Mouse (Mus musculus): ENCODE results near the gene Dgke. TPM values are rescaled to one million over a fixed set of nuclear protein-coding genes. Genes with fewer than 3 reads are reported as not detected.

The Dgke gene
- polyA plus RNA-seq (2014; fragmentation: Nextera tagmentation; extraction: Ambion mirVana), result 17.7 and 19.9 TPM in 2 replicates

GRCm38 (mm10) chr11:89066750-89067149, at the start of gene Dgke:
Gene Dgke, minus strand, starts transcription at chr11:89066850.
- ATAC-seq (ENCODE audit: low read depth), result no peak
- no peaks in the 10 kb centered on the region for H3K4me1 ChIP-seq (ENCODE audit: control insufficient read depth, insufficient read depth, low read length)
- H3K4me2 ChIP-seq (ENCODE audit: low read depth, low read length), result no peak within 1 kb of the TSS
- no peak within 1 kb of the TSS for H3K27ac ChIP-seq (ENCODE audit: low read depth, low read length)
- 96% methylated on average over 1 of the region's 1 CpGs for WGBS
- no peak within 1 kb of the TSS for H3K9ac ChIP-seq (replicated peaks; ENCODE audit: low read depth, low read length)
- H3K4me3 ChIP-seq (ENCODE audit: low read depth, low read length), result no peak within 1 kb of the TSS
- no peaks in the 10 kb centered on the region for H3K36me3 ChIP-seq (ENCODE audit: control insufficient read depth, insufficient read depth, low read length)
- no peaks in the 10 kb centered on the region for H3K27me3 ChIP-seq (ENCODE audit: control insufficient read depth, insufficient read depth, low read length)
- no peaks in the 10 kb centered on the region for H3K9me3 ChIP-seq (ENCODE audit: control insufficient read depth, low read length)

- no peak overlapping the region for H3K4me2 ChIP-seq (ENCODE audit: low read depth, low read length)
- H3K27ac ChIP-seq (ENCODE audit: low read depth, low read length), result no peak overlapping the region
- no peak for ATAC-seq (ENCODE audit: low read depth)
- no peak overlapping the region for H3K9ac ChIP-seq (replicated peaks; ENCODE audit: low read depth, low read length)
- H3K9me3 ChIP-seq (ENCODE audit: control insufficient read depth, low read length), result no peaks in the 10 kb centered on the region
- no peak overlapping the region for H3K4me3 ChIP-seq (ENCODE audit: low read depth, low read length)
- H3K27me3 ChIP-seq (ENCODE audit: control insufficient read depth, insufficient read depth, low read length), result no peaks in the 10 kb centered on the region
- no peaks in the 10 kb centered on the region for H3K4me1 ChIP-seq (ENCODE audit: control insufficient read depth, insufficient read depth, low read length)
- no peaks in the 10 kb centered on the region for H3K36me3 ChIP-seq (ENCODE audit: control insufficient read depth, insufficient read depth, low read length)
- 13% methylated on average over 12 of the region's 12 CpGs for WGBS
Observed at GRCm38 (mm10) chr11:89107180-89107807, 40.6 kb upstream of the Dgke start.

GRCm38 (mm10) chr11:89105823-89106222, 39.2 kb upstream of the Dgke start:
- WGBS, result 86% methylated on average over 11 of the region's 11 CpGs
- ATAC-seq (ENCODE audit: low read depth), result no peak
- Histone ChIP-seq H3K4me2 (ENCODE audit: low read depth, low read length) (no peak overlapping the region), H3K4me3 (ENCODE audit: low read depth, low read length) (no peak overlapping the region), H3K36me3 (ENCODE audit: control insufficient read depth, insufficient read depth, low read length) (no peaks in the 10 kb centered on the region), H3K27ac (ENCODE audit: low read depth, low read length) (no peak overlapping the region), H3K9me3 (ENCODE audit: control insufficient read depth, low read length) (no peaks in the 10 kb centered on the region), H3K27me3 (ENCODE audit: control insufficient read depth, insufficient read depth, low read length) (no peaks in the 10 kb centered on the region), H3K9ac (replicated peaks; ENCODE audit: low read depth, low read length) (no peak overlapping the region), H3K4me1 (ENCODE audit: control insufficient read depth, insufficient read depth, low read length) (peaks cover 2% of the 10 kb centered on the region; the same call in 1 of the 2 replicates)

- ATAC-seq (ENCODE audit: low read depth), result no peak
- Histone ChIP-seq H3K4me3 (ENCODE audit: low read depth, low read length) (no peak overlapping the region), H3K9ac (replicated peaks; ENCODE audit: low read depth, low read length) (no peak overlapping the region), H3K9me3 (ENCODE audit: control insufficient read depth, low read length) (no peaks in the 10 kb centered on the region), H3K27ac (ENCODE audit: low read depth, low read length) (no peak overlapping the region), H3K4me1 (ENCODE audit: control insufficient read depth, insufficient read depth, low read length) (peaks cover 8% of the 10 kb centered on the region; the same call in 1 of the 2 replicates), H3K27me3 (ENCODE audit: control insufficient read depth, insufficient read depth, low read length) (no peaks in the 10 kb centered on the region), H3K4me2 (ENCODE audit: low read depth, low read length) (no peak overlapping the region), H3K36me3 (ENCODE audit: control insufficient read depth, insufficient read depth, low read length) (no peaks in the 10 kb centered on the region)
- WGBS, result 95% methylated on average over 8 of the region's 8 CpGs
Observed at GRCm38 (mm10) chr11:89105211-89105610, 38.6 kb upstream of the Dgke start.

- no peak overlapping the region for H3K4me2 ChIP-seq (ENCODE audit: low read depth, low read length)
- WGBS, result 94% methylated on average over 14 of the region's 14 CpGs
- ATAC-seq (ENCODE audit: low read depth), result no peak
Observed at GRCm38 (mm10) chr11:89103166-89103565, 36.5 kb upstream of the Dgke start.

GRCm38 (mm10) chr11:89100826-89101321, 34.2 kb upstream of the Dgke start:
- H3K36me3 ChIP-seq (ENCODE audit: control insufficient read depth, insufficient read depth, low read length), result no peaks in the 10 kb centered on the region
- no peaks in the 10 kb centered on the region for H3K27me3 ChIP-seq (ENCODE audit: control insufficient read depth, insufficient read depth, low read length)
- H3K4me1 ChIP-seq (ENCODE audit: control insufficient read depth, insufficient read depth, low read length), result peaks cover 8% of the 10 kb centered on the region; the same call in 1 of the 2 replicates
- no peak overlapping the region for H3K27ac ChIP-seq (ENCODE audit: low read depth, low read length)
- 23% methylated on average over 17 of the region's 17 CpGs for WGBS
- H3K4me3 ChIP-seq (ENCODE audit: low read depth, low read length), result peak overlapping the region; percentile 17
- no peaks in the 10 kb centered on the region for H3K9me3 ChIP-seq (ENCODE audit: control insufficient read depth, low read length)
- peak; percentile 28; the same call in 1 of the 2 replicates for ATAC-seq (ENCODE audit: low read depth)
- peak overlapping the region; percentile 41; the same call in 1 of the 2 replicates for H3K9ac ChIP-seq (replicated peaks; ENCODE audit: low read depth, low read length)
- peak overlapping the region; percentile 48 for H3K4me2 ChIP-seq (ENCODE audit: low read depth, low read length)

More at GRCm38 (mm10) chr11:89103166-89103565, 36.5 kb upstream of the Dgke start:
- Histone ChIP-seq H3K27me3 (ENCODE audit: control insufficient read depth, insufficient read depth, low read length) (no peaks in the 10 kb centered on the region), H3K9me3 (ENCODE audit: control insufficient read depth, low read length) (no peaks in the 10 kb centered on the region), H3K4me1 (ENCODE audit: control insufficient read depth, insufficient read depth, low read length) (peaks cover 8% of the 10 kb centered on the region; the same call in 1 of the 2 replicates), H3K27ac (ENCODE audit: low read depth, low read length) (no peak overlapping the region), H3K4me3 (ENCODE audit: low read depth, low read length) (no peak overlapping the region), H3K36me3 (ENCODE audit: control insufficient read depth, insufficient read depth, low read length) (no peaks in the 10 kb centered on the region), H3K9ac (replicated peaks; ENCODE audit: low read depth, low read length) (no peak overlapping the region)

- Histone ChIP-seq H3K27me3 (ENCODE audit: control insufficient read depth, insufficient read depth, low read length) (no peaks in the 10 kb centered on the region), H3K4me2 (ENCODE audit: low read depth, low read length) (peak overlapping the region; percentile 48), H3K4me3 (ENCODE audit: low read depth, low read length) (peak overlapping the region; percentile 17; the same call in 1 of the 2 replicates), H3K9me3 (ENCODE audit: control insufficient read depth, low read length) (no peaks in the 10 kb centered on the region), H3K36me3 (ENCODE audit: control insufficient read depth, insufficient read depth, low read length) (no peaks in the 10 kb centered on the region), H3K9ac (replicated peaks; ENCODE audit: low read depth, low read length) (0 out of 2 replicates have a peak overlapping the region, but pooled peaks have one; percentile 41), H3K27ac (ENCODE audit: low read depth, low read length) (no peak overlapping the region), H3K4me1 (ENCODE audit: control insufficient read depth, insufficient read depth, low read length) (peaks cover 8% of the 10 kb centered on the region; the same call in 1 of the 2 replicates)
- 2% methylated on average over 9 of the region's 9 CpGs for WGBS
- ATAC-seq (ENCODE audit: low read depth), result peak; percentile 88; the same call in 1 of the 2 replicates
Observed at GRCm38 (mm10) chr11:89100403-89100802, 33.8 kb upstream of the Dgke start.

- 81% methylated on average over 6 of the region's 6 CpGs for WGBS
- H3K4me3 ChIP-seq (ENCODE audit: low read depth, low read length), result no peak overlapping the region
- H3K4me2 ChIP-seq (ENCODE audit: low read depth, low read length), result no peak overlapping the region
- H3K27ac ChIP-seq (ENCODE audit: low read depth, low read length), result no peak overlapping the region
- no peak for ATAC-seq (ENCODE audit: low read depth)
- H3K9ac ChIP-seq (replicated peaks; ENCODE audit: low read depth, low read length), result no peak overlapping the region
- no peaks in the 10 kb centered on the region for H3K36me3 ChIP-seq (ENCODE audit: control insufficient read depth, insufficient read depth, low read length)
- no peaks in the 10 kb centered on the region for H3K27me3 ChIP-seq (ENCODE audit: control insufficient read depth, insufficient read depth, low read length)
- H3K9me3 ChIP-seq (ENCODE audit: control insufficient read depth, low read length), result no peaks in the 10 kb centered on the region
- peaks cover 8% of the 10 kb centered on the region; the same call in 1 of the 2 replicates for H3K4me1 ChIP-seq (ENCODE audit: control insufficient read depth, insufficient read depth, low read length)
Observed at GRCm38 (mm10) chr11:89098930-89099329, 32.3 kb upstream of the Dgke start.

GRCm38 (mm10) chr11:89098083-89098835, 31.6 kb upstream of the Dgke start:
- no peaks in the 10 kb centered on the region for H3K9me3 ChIP-seq (ENCODE audit: control insufficient read depth, low read length)
- peaks cover 8% of the 10 kb centered on the region; the same call in 1 of the 2 replicates for H3K4me1 ChIP-seq (ENCODE audit: control insufficient read depth, insufficient read depth, low read length)
- no peaks in the 10 kb centered on the region for H3K36me3 ChIP-seq (ENCODE audit: control insufficient read depth, insufficient read depth, low read length)
- H3K4me2 ChIP-seq (ENCODE audit: low read depth, low read length), result no peak overlapping the region
- WGBS, result 85% methylated on average over 17 of the region's 17 CpGs
- H3K27ac ChIP-seq (ENCODE audit: low read depth, low read length), result no peak overlapping the region
- H3K4me3 ChIP-seq (ENCODE audit: low read depth, low read length), result no peak overlapping the region
- H3K27me3 ChIP-seq (ENCODE audit: control insufficient read depth, insufficient read depth, low read length), result no peaks in the 10 kb centered on the region
- ATAC-seq (ENCODE audit: low read depth), result no peak
- H3K9ac ChIP-seq (replicated peaks; ENCODE audit: low read depth, low read length), result no peak overlapping the region
